Mouse (Mus musculus): ENCODE measurements around the gene Hoxb9. TPM values are rescaled to one million over a fixed set of nuclear protein-coding genes. Genes with fewer than 3 reads are reported as not detected.

Hoxb9 gene
- polyA plus RNA-seq, 1 experiment = 0.14 TPM

DNA sequence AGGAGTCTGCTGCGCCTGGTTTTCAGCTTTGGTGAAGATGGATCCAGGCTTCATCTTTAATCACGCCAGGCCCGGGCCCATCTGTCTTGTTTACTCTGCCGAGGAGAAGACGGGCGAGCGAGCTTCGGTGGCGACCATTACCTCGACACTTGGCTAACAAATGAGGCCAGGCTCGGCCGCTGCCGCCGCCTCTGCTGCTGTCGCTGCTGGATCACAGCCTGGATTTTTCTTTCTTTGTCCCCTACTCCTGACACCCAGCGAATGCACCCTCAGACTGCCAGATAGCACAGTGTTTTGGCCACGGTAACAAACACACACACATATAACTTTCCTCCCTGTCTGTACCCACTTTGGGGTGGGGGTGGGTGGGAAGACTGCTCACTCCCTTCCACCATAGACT, 49.4 kb downstream of the Hoxb9 start:
- Histone ChIP-seq H3K27ac (ENCODE audit: insufficient read depth, low read depth, low read length) (peak overlapping the region; percentile 49), H3K4me1 (ENCODE audit: control insufficient read depth, insufficient read depth, insufficient read length, low read length) (peaks cover 5% of the 10 kb centered on the region; the same call in 1 of the 2 replicates), H3K27me3 (ENCODE audit: control insufficient read depth, insufficient read depth, low read length) (peaks cover 30% of the 10 kb centered on the region), H3K36me3 (ENCODE audit: control insufficient read depth, insufficient read depth, low read length) (peaks cover 2% of the 10 kb centered on the region; the same call in 1 of the 2 replicates), H3K4me3 (ENCODE audit: low read depth, low read length) (peak overlapping the region; percentile 26)
- TF ChIP-seq CTCF (IDR thresholded peaks at IDR 0.05; ENCODE audit: extremely low read depth, insufficient read length, insufficient replicate concordance, low read depth, low read length) = no peak
- no peak for TF ChIP-seq POLR2A (IDR thresholded peaks at IDR 0.05; ENCODE audit: low read depth, low read length)
- 24% methylated on average over 17 of the region's 17 CpGs for WGBS

DNA sequence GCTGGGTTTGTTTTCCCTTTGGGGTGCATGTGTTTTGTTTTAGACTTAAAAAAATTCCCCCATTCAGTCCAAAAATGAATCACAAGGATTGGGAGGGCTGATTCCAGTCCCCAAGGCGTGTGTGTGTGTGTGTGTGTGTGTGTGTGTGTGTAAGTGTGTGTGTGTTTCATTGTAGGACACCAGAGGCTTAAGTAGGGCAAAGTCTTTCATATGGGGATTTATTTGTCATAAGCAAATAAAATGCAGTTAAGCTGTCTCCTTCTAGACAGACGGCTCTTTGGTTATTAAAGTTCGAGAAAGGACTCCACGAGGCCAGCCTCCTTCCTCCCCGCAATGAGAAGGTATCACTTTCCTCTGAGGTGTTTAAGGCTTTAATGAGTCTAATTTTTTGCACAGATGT, 50.6 kb downstream of the Hoxb9 start:
- Histone ChIP-seq H3K4me1 (ENCODE audit: control insufficient read depth, insufficient read depth, insufficient read length, low read length) (peaks cover 5% of the 10 kb centered on the region; the same call in 1 of the 2 replicates), H3K27ac (ENCODE audit: insufficient read depth, low read depth, low read length) (no peak overlapping the region), H3K27me3 (ENCODE audit: control insufficient read depth, insufficient read depth, low read length) (peaks cover 34% of the 10 kb centered on the region), H3K4me3 (ENCODE audit: low read depth, low read length) (no peak overlapping the region), H3K36me3 (ENCODE audit: control insufficient read depth, insufficient read depth, low read length) (peaks cover 2% of the 10 kb centered on the region; the same call in 1 of the 2 replicates)
- WGBS = 23% methylated on average over 5 of the region's 5 CpGs
- TF ChIP-seq POLR2A (IDR thresholded peaks at IDR 0.05; ENCODE audit: low read depth, low read length) (no peak), CTCF (IDR thresholded peaks at IDR 0.05; ENCODE audit: extremely low read depth, insufficient read length, insufficient replicate concordance, low read depth, low read length) (no peak)

DNA sequence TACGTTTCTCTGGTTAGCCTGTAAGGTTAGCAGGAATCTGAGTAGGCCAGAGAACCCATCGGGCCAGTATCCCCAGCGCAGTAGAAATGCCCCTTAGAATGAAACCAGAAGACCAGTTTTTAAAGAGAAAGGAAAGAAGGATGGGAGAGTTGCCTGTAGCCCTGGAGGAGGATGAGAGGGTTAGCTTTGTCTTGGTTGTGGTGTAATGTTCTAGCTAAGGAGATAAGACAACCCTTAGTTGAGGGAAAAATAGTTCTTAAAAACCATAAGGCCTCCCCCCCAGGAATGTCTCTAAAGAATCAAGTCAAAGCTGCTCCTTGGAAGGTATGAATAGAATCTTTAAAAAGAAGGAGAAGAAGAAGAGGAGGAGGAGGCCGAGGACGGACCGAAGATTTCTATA, 51.5 kb downstream of the Hoxb9 start:
- no peak for TF ChIP-seq CTCF (IDR thresholded peaks at IDR 0.05; ENCODE audit: extremely low read depth, insufficient read length, insufficient replicate concordance, low read depth, low read length)
- no peak for TF ChIP-seq POLR2A (IDR thresholded peaks at IDR 0.05; ENCODE audit: low read depth, low read length)
- WGBS = 61% methylated on average over 6 of the region's 6 CpGs
- Histone ChIP-seq H3K4me3 (ENCODE audit: low read depth, low read length) (no peak overlapping the region), H3K27ac (ENCODE audit: insufficient read depth, low read depth, low read length) (peak overlapping the region; percentile 45; the same call in 1 of the 2 replicates), H3K27me3 (ENCODE audit: control insufficient read depth, insufficient read depth, low read length) (peaks cover 34% of the 10 kb centered on the region), H3K4me1 (ENCODE audit: control insufficient read depth, insufficient read depth, insufficient read length, low read length) (peaks cover 5% of the 10 kb centered on the region; the same call in 1 of the 2 replicates), H3K36me3 (ENCODE audit: control insufficient read depth, insufficient read depth, low read length) (peaks cover 2% of the 10 kb centered on the region; the same call in 1 of the 2 replicates)

DNA sequence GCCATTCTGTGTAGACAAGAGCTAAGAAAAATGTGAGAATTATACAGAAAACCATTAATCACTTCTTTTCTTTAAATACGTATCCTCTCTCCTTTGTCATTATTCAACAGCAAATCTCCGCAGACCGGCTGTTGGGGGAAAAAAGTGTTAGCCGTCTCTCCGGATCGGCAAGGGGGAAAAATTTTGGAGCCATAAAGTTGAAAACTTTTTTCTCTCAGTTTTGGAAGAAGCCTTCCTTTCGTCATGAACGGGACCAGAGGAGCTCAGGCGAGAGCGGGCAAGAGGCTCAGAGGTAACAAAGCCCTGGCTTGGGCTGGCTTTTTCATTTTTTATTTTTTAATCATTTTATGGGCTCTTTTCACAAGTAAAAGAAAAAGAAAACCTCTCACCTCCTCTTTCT, 51.9 kb downstream of the Hoxb9 start, which contains the start of gene Hoxb3:
Gene Hoxb3, plus strand, starts transcription at position 173 of the 400 bp plus-strand sequence.
- peaks cover 5% of the 10 kb centered on the region; the same call in 1 of the 2 replicates for H3K4me1 ChIP-seq (ENCODE audit: control insufficient read depth, insufficient read depth, insufficient read length, low read length)
- 59% methylated on average over 10 of the region's 10 CpGs for WGBS
- H3K27ac ChIP-seq (ENCODE audit: insufficient read depth, low read depth, low read length) = peak within 1 kb of the TSS; percentile 58
- H3K27me3 ChIP-seq (ENCODE audit: control insufficient read depth, insufficient read depth, low read length) = peaks cover 30% of the 10 kb centered on the region
- TF ChIP-seq CTCF (IDR thresholded peaks at IDR 0.05; ENCODE audit: extremely low read depth, insufficient read length, insufficient replicate concordance, low read depth, low read length) (no peak), POLR2A (IDR thresholded peaks at IDR 0.05; ENCODE audit: low read depth, low read length) (no peak)
- H3K36me3 ChIP-seq (ENCODE audit: control insufficient read depth, insufficient read depth, low read length) = peaks cover 2% of the 10 kb centered on the region; the same call in 1 of the 2 replicates
- no peak within 1 kb of the TSS for H3K4me3 ChIP-seq (ENCODE audit: low read depth, low read length)

DNA sequence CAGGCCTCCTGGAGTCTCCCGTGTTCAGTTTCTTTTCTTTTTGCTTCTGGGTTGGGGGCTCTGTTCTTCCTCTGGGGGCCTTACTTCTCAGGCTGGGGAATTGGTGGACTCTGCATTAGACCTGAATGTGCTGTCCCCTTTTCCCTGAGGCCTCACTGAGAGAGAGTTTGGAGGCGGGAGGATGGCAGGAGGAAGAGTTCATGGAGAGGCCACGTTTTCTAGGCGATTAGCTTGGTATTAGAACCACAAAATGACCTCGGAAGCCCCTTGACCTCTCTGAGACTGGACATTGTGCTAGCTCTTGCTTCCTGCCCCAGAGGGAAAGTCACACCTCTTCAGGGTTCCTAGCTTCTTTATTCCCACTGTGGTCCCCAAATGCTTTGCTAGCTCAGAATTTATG, 52.9 kb downstream of the Hoxb9 start:
- TF ChIP-seq CTCF (IDR thresholded peaks at IDR 0.05; ENCODE audit: extremely low read depth, insufficient read length, insufficient replicate concordance, low read depth, low read length) = no peak
- TF ChIP-seq POLR2A (IDR thresholded peaks at IDR 0.05; ENCODE audit: low read depth, low read length) = no peak
- Histone ChIP-seq H3K36me3 (ENCODE audit: control insufficient read depth, insufficient read depth, low read length) (peaks cover 2% of the 10 kb centered on the region; the same call in 1 of the 2 replicates), H3K4me3 (ENCODE audit: low read depth, low read length) (no peak overlapping the region), H3K27me3 (ENCODE audit: control insufficient read depth, insufficient read depth, low read length) (peaks cover 21% of the 10 kb centered on the region), H3K4me1 (ENCODE audit: control insufficient read depth, insufficient read depth, insufficient read length, low read length) (peaks cover 5% of the 10 kb centered on the region; the same call in 1 of the 2 replicates), H3K27ac (ENCODE audit: insufficient read depth, low read depth, low read length) (peak overlapping the region; percentile 58)
- 45% methylated on average over 5 of the region's 5 CpGs for WGBS

DNA sequence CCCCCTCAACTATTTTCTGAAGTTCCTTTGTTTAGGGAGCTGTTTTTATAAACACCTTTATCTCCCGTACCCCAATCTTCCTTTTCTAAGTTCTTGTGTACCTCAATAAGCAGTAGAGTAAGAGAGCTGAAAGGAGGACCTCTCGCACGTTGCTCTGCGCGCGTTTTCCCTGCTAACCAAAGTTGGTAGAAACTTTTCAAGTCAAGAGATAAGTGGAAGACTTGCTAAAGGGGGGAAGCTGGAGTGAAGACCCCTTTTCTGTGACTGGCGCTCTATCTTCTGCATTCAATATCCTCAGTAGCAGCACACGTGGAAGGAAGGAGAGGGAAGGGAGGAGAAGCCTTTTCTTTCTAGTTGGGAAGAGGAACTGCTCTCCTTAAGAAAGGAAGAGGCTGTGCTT, 53.7 kb downstream of the Hoxb9 start:
- Histone ChIP-seq H3K36me3 (ENCODE audit: control insufficient read depth, insufficient read depth, low read length) (peaks cover 2% of the 10 kb centered on the region; the same call in 1 of the 2 replicates), H3K27ac (ENCODE audit: insufficient read depth, low read depth, low read length) (peak overlapping the region; percentile 49), H3K4me1 (ENCODE audit: control insufficient read depth, insufficient read depth, insufficient read length, low read length) (peaks cover 2% of the 10 kb centered on the region; the same call in 1 of the 2 replicates), H3K4me3 (ENCODE audit: low read depth, low read length) (no peak overlapping the region), H3K27me3 (ENCODE audit: control insufficient read depth, insufficient read depth, low read length) (peaks cover 13% of the 10 kb centered on the region)
- 50% methylated on average over 8 of the region's 8 CpGs for WGBS
- TF ChIP-seq POLR2A (IDR thresholded peaks at IDR 0.05; ENCODE audit: low read depth, low read length) = no peak
- TF ChIP-seq CTCF (IDR thresholded peaks at IDR 0.05; ENCODE audit: extremely low read depth, insufficient read length, insufficient replicate concordance, low read depth, low read length) = no peak

DNA sequence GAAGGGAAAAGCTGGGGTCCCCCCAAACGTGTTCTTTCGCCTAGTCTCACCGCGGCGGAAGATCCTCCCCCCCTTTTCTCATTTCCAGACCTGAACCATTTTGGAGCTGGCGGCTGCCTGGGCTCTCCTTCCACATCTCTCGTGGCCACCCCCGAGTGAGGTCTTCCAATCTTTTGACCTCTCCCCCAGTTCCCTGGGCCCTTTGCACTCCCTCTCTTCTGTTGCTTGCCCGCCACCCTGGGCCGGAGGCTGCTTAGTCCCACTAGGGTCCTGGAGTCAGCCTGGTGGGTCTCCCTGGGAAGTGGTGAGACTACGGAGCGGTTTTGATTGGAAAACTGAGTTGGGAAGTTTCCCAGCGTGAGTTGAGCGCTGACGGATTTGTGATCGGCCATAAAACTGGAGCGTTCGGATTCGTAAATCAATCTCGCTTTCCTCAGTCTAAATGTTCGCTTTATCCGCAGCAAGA, 54.5 kb downstream of the Hoxb9 start:
- Histone ChIP-seq H3K36me3 (ENCODE audit: control insufficient read depth, insufficient read depth, low read length) (no peaks in the 10 kb centered on the region; the same call in 1 of the 2 replicates), H3K27me3 (ENCODE audit: control insufficient read depth, insufficient read depth, low read length) (peaks cover 7% of the 10 kb centered on the region; the same call in 1 of the 2 replicates), H3K4me3 (ENCODE audit: low read depth, low read length) (peak overlapping the region; percentile 14), H3K4me1 (ENCODE audit: control insufficient read depth, insufficient read depth, insufficient read length, low read length) (no peaks in the 10 kb centered on the region), H3K27ac (ENCODE audit: insufficient read depth, low read depth, low read length) (peak overlapping the region; percentile 2; the same call in 1 of the 2 replicates)
- no peak for TF ChIP-seq CTCF (IDR thresholded peaks at IDR 0.05; ENCODE audit: extremely low read depth, insufficient read length, insufficient replicate concordance, low read depth, low read length)
- no peak for TF ChIP-seq POLR2A (IDR thresholded peaks at IDR 0.05; ENCODE audit: low read depth, low read length)
- WGBS = 40% methylated on average over 22 of the region's 22 CpGs

Other genes starting within 250 kb of the Hoxb9 start
- 25.4 and 44.6 TPM in 2 replicates for gene Gip, start 246.9 kb upstream of the Hoxb9 start, polyA plus RNA-seq (2012; rRNA removed)
- gene Snf8, start 236.6 kb upstream of the Hoxb9 start, polyA plus RNA-seq (2012; rRNA removed) = 14.7 and 30.8 TPM in 2 replicates
- gene Ube2z, start 206.1 kb upstream of the Hoxb9 start, polyA plus RNA-seq (2012; rRNA removed) = 12.1 and 23.0 TPM in 2 replicates
- gene Atp5g1, start 195.8 kb upstream of the Hoxb9 start, polyA plus RNA-seq (2012; rRNA removed) = 732 and 1,031 TPM in 2 replicates
- gene Calcoco2, start 159.5 kb upstream of the Hoxb9 start, polyA plus RNA-seq (2012; rRNA removed) = not detected in 2 replicates
- gene Ttll6, start 137.7 kb upstream of the Hoxb9 start, polyA plus RNA-seq (2012; rRNA removed) = 0.11 TPM in 1 of 2 replicates, not detected in the other
- gene Hoxb13, start 77.1 kb upstream of the Hoxb9 start, polyA plus RNA-seq (2012; rRNA removed) = 0.11 and 0.25 TPM in 2 replicates
- gene Hoxb8, start 10.4 kb downstream of the Hoxb9 start, polyA plus RNA-seq (2012; rRNA removed) = 0.38 and 5.3 TPM in 2 replicates
- 0.17 and 1.5 TPM in 2 replicates for gene Hoxb7, start 15.2 kb downstream of the Hoxb9 start, polyA plus RNA-seq (2012; rRNA removed)
- gene Hoxb6, start 21.0 kb downstream of the Hoxb9 start, polyA plus RNA-seq (2012; rRNA removed) = 1.0 and 8.3 TPM in 2 replicates
- gene Hoxb5, start 31.9 kb downstream of the Hoxb9 start, polyA plus RNA-seq (2012; rRNA removed) = 1.8 and 3.2 TPM in 2 replicates
- 1.4 and 2.9 TPM in 2 replicates for gene Hoxb4, start 46.8 kb downstream of the Hoxb9 start, polyA plus RNA-seq (2012; rRNA removed)
- gene Hoxb3, start 51.9 kb downstream of the Hoxb9 start, polyA plus RNA-seq (2012; rRNA removed) = 3.5 and 5.5 TPM in 2 replicates
- gene Hoxb2, start 79.1 kb downstream of the Hoxb9 start, polyA plus RNA-seq (2012; rRNA removed) = 9.9 TPM in 2 replicates
- not detected in 2 replicates for gene Hoxb1, start 94.3 kb downstream of the Hoxb9 start, polyA plus RNA-seq (2012; rRNA removed)
- 1.7 and 3.0 TPM in 2 replicates for gene Skap1, start 193.1 kb downstream of the Hoxb9 start, polyA plus RNA-seq (2012; rRNA removed)